Mouse (Mus musculus): ENCODE data around the gene Ndufs7.

The Ndufs7 gene

GRCm38 (mm10) chr10:80248971-80249640, at the start of gene Ndufs7:
Gene Ndufs7, plus strand, starts transcription at chr10:80249121.
- POLR2A ChIA-PET = interaction anchor here in 3 of 4 experiments (0.5 to 4.0 kb wide), 33 partner anchors 10 to 469 kb away, joined by 3 to 39 read pairs (median 3); partner anchors contain the start of genes 1600002K03Rik (in 3 of the 3), Mum1 (in 3 of the 3), Dazap1 (in 2 of the 3) and Gamt (in 2 of the 3)

GRCm38 (mm10) chr10:80199440-80200008, 49.4 kb upstream of the Ndufs7 start:
- ChIA-PET CTCF (interaction anchor here (0.5 to 3.2 kb wide), 33 partner anchors 9 to 320 kb away, joined by 3 to 16 read pairs (median 4); partner anchors contain the start of genes Mum1 (in 3 of the 4), Gamt (in 1 of the 4), Ndufs7 (in 1 of the 4) and Pcsk4 (in 1 of the 4)), POLR2A (interaction anchor here (0.6 to 3.3 kb wide), 18 partner anchors 8 to 93 kb away, joined by 3 to 16 read pairs (median 4); partner anchors contain the start of genes Mum1 (in 3 of the 4), 1600002K03Rik (in 2 of the 4), Rps15 (in 2 of the 4) and Efna2 (in 1 of the 4))

More at GRCm38 (mm10) chr10:80248971-80249640, at the start of gene Ndufs7:
- CTCF ChIA-PET = interaction anchor here in 2 of 4 experiments (0.6 to 1.5 kb wide), 5 partner anchors 11 to 116 kb away, joined by 3 to 5 read pairs (median 3); partner anchors contain the start of gene Mum1 (in 1 of the 2)

- ChIA-PET CTCF (interaction anchor here in 3 of 4 experiments (0.6 to 3.2 kb wide), 15 partner anchors 8 to 175 kb away, joined by 3 to 16 read pairs (median 6); partner anchors contain the start of genes Gamt (in 1 of the 3), Mum1 (in 1 of the 3) and Rps15 (in 1 of the 3)), POLR2A (interaction anchor here in 3 of 4 experiments (0.6 to 3.3 kb wide), 14 partner anchors 14 to 92 kb away, joined by 3 to 16 read pairs (median 3); partner anchors contain the start of genes Mum1 (in 2 of the 3), Efna2 (in 1 of the 3) and Rps15 (in 1 of the 3))
These were observed 48.4 kb upstream of the Ndufs7 start for GRCm38 (mm10) chr10:80200485-80200884.

- ChIA-PET POLR2A (interaction anchor here (0.6 to 1.6 kb wide), 12 partner anchors 9 to 139 kb away, joined by 3 to 10 read pairs (median 4); partner anchors contain the start of genes Mum1 (in 3 of the 4) and Rps15 (in 1 of the 4)), CTCF (interaction anchor here (0.6 to 2.0 kb wide), 12 partner anchors 11 to 870 kb away, joined by 3 to 7 read pairs (median 4); partner anchors contain the start of gene Mum1 (in 1 of the 4))
These were observed 44.9 kb upstream of the Ndufs7 start for GRCm38 (mm10) chr10:80204055-80204454.

GRCm38 (mm10) chr10:80207201-80207600, 41.7 kb upstream of the Ndufs7 start:
- ChIA-PET CTCF (interaction anchor here in 3 of 4 experiments (0.6 to 2.1 kb wide), 6 partner anchors 8 to 50 kb away, joined by 3 to 13 read pairs (median 4); partner anchors contain the start of gene Mum1 (in 2 of the 3)), POLR2A (interaction anchor here (0.6 to 3.9 kb wide), 13 partner anchors 12 to 122 kb away, joined by 3 to 15 read pairs (median 4); partner anchors contain the start of genes Pcsk4 (in 1 of the 4), Reep6 (in 1 of the 4) and Rps15 (in 1 of the 4))

GRCm38 (mm10) chr10:80207676-80208075, 41.2 kb upstream of the Ndufs7 start:
- POLR2A ChIA-PET = interaction anchor here (0.6 to 3.9 kb wide), 20 partner anchors 8 to 264 kb away, joined by 3 to 15 read pairs (median 4); partner anchors contain the start of genes 1600002K03Rik (in 1 of the 4), Efna2 (in 1 of the 4), Mum1 (in 1 of the 4) and Pcsk4 (in 1 of the 4)
- CTCF ChIA-PET = interaction anchor here in 3 of 4 experiments (0.6 to 2.1 kb wide), 7 partner anchors 8 to 1395 kb away, joined by 3 to 13 read pairs (median 5); partner anchors contain the start of gene Mum1 (in 1 of the 3)

- POLR2A ChIA-PET = interaction anchor here (0.6 to 3.9 kb wide), 19 partner anchors 9 to 157 kb away, joined by 3 to 15 read pairs (median 4); partner anchors contain the start of genes 1600002K03Rik (in 1 of the 4), Efna2 (in 1 of the 4), Mum1 (in 1 of the 4) and Pcsk4 (in 1 of the 4)
- CTCF ChIA-PET = interaction anchor here (0.6 to 2.0 kb wide), 10 partner anchors 8 to 1395 kb away, joined by 3 to 13 read pairs (median 4); partner anchors contain the start of gene Atcay (in 1 of the 4)
These were observed 40.7 kb upstream of the Ndufs7 start for GRCm38 (mm10) chr10:80208248-80208647.

- ChIA-PET POLR2A (interaction anchor here in 3 of 4 experiments (0.5 to 3.9 kb wide), 13 partner anchors 12 to 157 kb away, joined by 3 to 15 read pairs (median 4); partner anchors contain the start of genes Efna2 (in 1 of the 3), Mum1 (in 1 of the 3), Pcsk4 (in 1 of the 3) and Reep6 (in 1 of the 3)), CTCF (interaction anchor here (0.6 to 2.0 kb wide), 9 partner anchors 9 to 1021 kb away, joined by 3 to 13 read pairs (median 4); partner anchors contain the start of gene Atcay (in 1 of the 4))
These were observed 40.0 kb upstream of the Ndufs7 start for GRCm38 (mm10) chr10:80208841-80209371.

GRCm38 (mm10) chr10:80211547-80212103, 37.3 kb upstream of the Ndufs7 start:
- ChIA-PET CTCF (interaction anchor here (0.6 to 3.6 kb wide), 12 partner anchors 11 to 920 kb away, joined by 3 to 16 read pairs (median 4); partner anchors contain the start of gene Mum1 (in 2 of the 4)), POLR2A (interaction anchor here (0.6 to 1.7 kb wide), 7 partner anchors 15 to 188 kb away, joined by 3 to 6 read pairs (median 4); partner anchors contain the start of gene Mum1 (in 1 of the 4))

GRCm38 (mm10) chr10:80215048-80215772, 33.7 kb upstream of the Ndufs7 start:
- POLR2A ChIA-PET = interaction anchor here (0.6 to 2.9 kb wide), 22 partner anchors 8 to 461 kb away, joined by 3 to 17 read pairs (median 4); partner anchors contain the start of genes Mum1 (in 3 of the 4), Rps15 (in 2 of the 4) and Gamt (in 1 of the 4)
- CTCF ChIA-PET = interaction anchor here in 3 of 4 experiments (0.5 to 3.0 kb wide), 9 partner anchors 11 to 346 kb away, joined by 3 to 13 read pairs (median 5); partner anchors contain the start of genes Mum1 (in 3 of the 3) and Rexo1 (in 1 of the 3)

GRCm38 (mm10) chr10:80220676-80221075, 28.2 kb upstream of the Ndufs7 start:
- POLR2A ChIA-PET = interaction anchor here (0.5 to 4.2 kb wide), 44 partner anchors 8 to 712 kb away, joined by 3 to 28 read pairs (median 4); partner anchors contain the start of genes 1600002K03Rik (in 1 of the 4), Dazap1 (in 1 of the 4), Efna2 (in 1 of the 4) and Pcsk4 (in 1 of the 4)
- CTCF ChIA-PET = interaction anchor here in 2 of 4 experiments (0.9 to 2.9 kb wide), 4 partner anchors 12 to 45 kb away, joined by 3 to 10 read pairs (median 4); no protein-coding TSS in a partner anchor

- POLR2A ChIA-PET = interaction anchor here (0.6 to 4.2 kb wide), 13 partner anchors 8 to 1129 kb away, joined by 3 to 28 read pairs (median 4); partner anchors contain the start of genes Atp8b3 (in 1 of the 4), Gamt (in 1 of the 4) and Polr2e (in 1 of the 4)
- CTCF ChIA-PET = interaction anchor here in 3 of 4 experiments (0.5 to 2.9 kb wide), 4 partner anchors 19 to 127 kb away, joined by 3 to 13 read pairs (median 7); no protein-coding TSS in a partner anchor
These were observed 25.8 kb upstream of the Ndufs7 start for GRCm38 (mm10) chr10:80223137-80223536.

- POLR2A ChIA-PET = interaction anchor here (0.5 to 2.1 kb wide), 108 partner anchors 8 to 704 kb away, joined by 3 to 33 read pairs (median 4); partner anchors contain the start of genes Gamt (in 3 of the 4), Rps15 (in 3 of the 4), 1600002K03Rik (in 2 of the 4) and Apc2 (in 2 of the 4)
- CTCF ChIA-PET = interaction anchor here (0.5 to 1.7 kb wide), 80 partner anchors 9 to 1961 kb away, joined by 3 to 20 read pairs (median 4); partner anchors contain the start of genes Pcsk4 (in 2 of the 4), Reep6 (in 2 of the 4), 1600002K03Rik (in 1 of the 4) and Abhd17a (in 1 of the 4)
These were observed 22.9 kb upstream of the Ndufs7 start for GRCm38 (mm10) chr10:80226071-80226415.

- ChIA-PET POLR2A (interaction anchor here (0.5 to 2.1 kb wide), 109 partner anchors 8 to 703 kb away, joined by 3 to 33 read pairs (median 4); partner anchors contain the start of genes Gamt (in 3 of the 4), Rps15 (in 3 of the 4), 1600002K03Rik (in 2 of the 4) and Apc2 (in 2 of the 4)), CTCF (interaction anchor here (0.5 to 1.7 kb wide), 81 partner anchors 9 to 1962 kb away, joined by 3 to 20 read pairs (median 4); partner anchors contain the start of genes Pcsk4 (in 2 of the 4), Reep6 (in 2 of the 4), 1600002K03Rik (in 1 of the 4) and Abhd17a (in 1 of the 4))
These were observed 22.3 kb upstream of the Ndufs7 start, which contains the start of gene Mum1 for GRCm38 (mm10) chr10:80226416-80227165. Gene Mum1, plus strand, starts transcription at chr10:80226434.

Measured in embryonic stem cell, embryonic (primary cell).